Mouse (Mus musculus) large intestine, adult 2 months (tissue): ENCODE data around the gene Dnajc7. TPM values are rescaled to one million over a fixed set of nuclear protein-coding genes. Genes with fewer than 3 reads are reported as not detected.
"Not testable (repeated sequence)": the region's sequence is repeated elsewhere in the genome, so short reads cannot be mapped to it uniquely, and the experiment has no call there.

Source experiments
- DNase-seq: peaks from one replicate; pipeline ENCODE4 v3.0.0-alpha.2; 2012; ENCODE audit warnings: low read depth, low spot score
- whole genome bisulfite sequencing: fragments of 180-500 bp; shearing (Covaris S2); methylation state at CpG from one replicate; pipeline ENCODE4 v1.1.7; 2018; 5-methylcytosine and 5-hydroxymethylcytosine counted together
- polyA plus RNA-seq: library from polyadenylated mRNA; depleted of rRNA; stranded (reverse); fragments of >200 nt; gene quantifications from 2 replicates; pipeline ENCODE4 v1.2.3, GENCODE M21; 2012

Gene Dnajc7
- polyA plus RNA-seq, 1 experiment: 53.6 TPM

DNA sequence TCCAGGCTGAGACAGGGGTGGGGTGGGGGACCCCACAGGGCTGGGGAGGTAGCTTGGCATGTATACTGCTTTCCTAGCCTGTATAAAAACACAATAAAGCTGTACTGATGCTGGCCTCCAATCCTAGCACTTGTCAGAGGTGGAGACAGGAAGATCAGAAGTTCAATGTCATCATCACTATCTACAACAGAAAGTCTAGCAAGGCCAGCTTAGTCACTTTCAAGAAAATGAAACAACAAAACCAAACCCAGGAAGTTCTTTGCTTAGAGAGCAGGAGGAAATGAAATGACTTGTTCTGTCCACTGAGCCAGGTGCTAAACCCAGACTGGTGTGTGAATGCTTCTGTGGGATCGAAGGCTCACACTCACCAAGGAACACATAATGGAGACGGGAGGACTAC is 31.5 kb downstream of the Dnajc7 start:
- 86% methylated on average over 2 of the region's 2 CpGs for WGBS
- DNase-seq: no peak

DNA sequence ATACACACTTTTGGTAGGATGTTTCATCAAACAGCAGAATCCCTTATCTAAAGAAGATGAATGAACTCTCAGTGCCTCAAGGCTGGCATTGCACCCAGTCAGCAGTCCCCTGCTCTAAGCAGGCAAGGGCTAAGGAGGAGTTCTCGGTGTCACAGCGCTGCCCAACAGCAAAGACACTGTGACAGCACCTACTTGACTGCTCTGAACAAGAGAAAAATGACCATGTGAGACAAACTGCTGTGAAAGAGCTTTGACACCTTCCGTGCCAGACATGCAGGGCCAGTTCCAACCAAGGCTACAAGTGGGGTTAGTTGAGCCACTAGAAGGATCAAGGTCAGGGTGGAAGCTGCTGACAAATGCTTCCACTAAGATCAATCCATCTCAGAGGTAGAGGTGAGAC is 34.8 kb downstream of the Dnajc7 start:
- WGBS: 94% methylated on average over 3 of the region's 3 CpGs
- DNase-seq: no peak

DNA sequence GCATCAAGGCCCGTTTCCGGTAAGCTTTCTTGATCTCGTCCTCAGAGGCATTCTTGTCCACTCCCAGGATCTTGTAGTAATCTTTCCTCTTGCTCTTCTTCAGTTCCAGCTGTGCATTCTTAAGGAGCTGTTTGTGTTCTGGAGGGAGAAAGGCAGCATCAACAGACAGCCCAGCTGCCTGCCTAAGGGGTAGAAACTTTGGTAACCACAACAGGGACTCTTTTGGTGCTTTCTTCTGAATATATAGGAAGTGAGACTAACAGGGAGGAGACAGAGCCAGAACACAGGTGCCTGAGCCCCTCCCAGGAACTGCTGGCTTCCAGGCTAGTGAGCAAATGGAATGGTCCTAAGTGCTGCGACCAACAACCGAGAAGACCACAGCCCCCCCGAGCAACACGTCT is 35.4 kb downstream of the Dnajc7 start:
- DNase-seq: no peak

DNA sequence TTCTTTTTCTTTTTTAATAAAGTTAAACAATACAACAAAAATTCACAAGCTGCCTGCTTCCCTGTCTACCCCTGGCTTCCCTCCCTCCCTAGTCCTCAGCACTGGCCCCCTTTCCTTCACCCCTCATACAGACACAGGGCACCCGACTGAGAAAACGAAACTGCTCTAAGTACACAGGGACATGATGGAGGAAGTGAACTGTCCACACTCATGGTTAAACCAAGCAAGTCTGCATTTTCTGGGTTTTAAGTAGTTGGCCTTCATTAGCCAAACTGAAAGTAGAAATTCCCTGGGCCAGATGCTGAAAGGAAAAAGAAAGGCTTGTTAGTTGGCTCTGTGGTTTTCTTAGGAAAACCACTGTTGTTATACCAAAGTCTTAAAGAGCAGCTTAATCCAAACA is 37.1 kb downstream of the Dnajc7 start:
- 53% methylated on average over 2 of the region's 2 CpGs for WGBS
- no peak for DNase-seq

More for the DNA sequence above, 35.4 kb downstream of the Dnajc7 start:
- 80% methylated on average over 7 of the region's 7 CpGs for WGBS

DNA sequence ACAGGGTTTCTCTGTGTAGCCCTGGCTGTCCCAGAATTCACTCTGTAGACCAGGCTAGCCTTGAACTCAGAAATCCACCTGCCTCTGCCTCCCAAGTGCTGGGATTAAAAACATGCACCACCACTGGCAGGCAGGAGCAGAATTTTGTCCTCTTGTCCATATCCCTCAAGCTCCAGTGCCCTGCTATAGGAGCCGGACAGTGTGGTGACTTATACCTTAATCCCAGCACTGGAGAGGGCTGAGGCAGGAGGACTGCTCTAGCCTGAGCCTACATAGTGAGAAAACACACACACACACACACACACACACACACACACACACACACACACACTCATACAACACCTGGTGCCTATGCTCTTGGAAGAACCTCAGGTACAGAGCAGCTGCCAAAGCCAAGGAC is 37.6 kb downstream of the Dnajc7 start:
- WGBS: 100% methylated on average over 1 of the region's 1 CpGs
- not testable (repeated sequence) for DNase-seq

DNA sequence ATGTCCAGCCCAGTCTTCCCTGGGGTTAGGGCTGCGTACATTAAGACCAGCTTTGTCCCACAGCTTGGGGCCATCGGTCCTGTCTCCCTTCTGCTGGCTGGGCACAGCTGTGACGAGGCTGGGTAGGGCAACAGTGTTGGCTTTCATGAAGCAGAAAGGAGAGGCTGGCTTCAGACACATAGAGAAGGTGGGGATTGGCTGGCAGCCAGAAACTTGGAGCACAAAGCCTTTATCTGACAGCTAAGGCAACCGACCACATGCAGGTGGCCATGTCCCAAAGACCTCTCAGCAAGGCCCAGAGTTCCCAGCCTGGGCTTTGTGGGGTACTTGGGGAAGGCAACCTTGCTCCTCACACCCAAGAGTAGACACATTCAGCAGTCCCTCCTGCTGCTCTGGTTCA is 38.2 kb downstream of the Dnajc7 start:
- WGBS: 34% methylated on average over 4 of the region's 4 CpGs
- no peak for DNase-seq

DNA sequence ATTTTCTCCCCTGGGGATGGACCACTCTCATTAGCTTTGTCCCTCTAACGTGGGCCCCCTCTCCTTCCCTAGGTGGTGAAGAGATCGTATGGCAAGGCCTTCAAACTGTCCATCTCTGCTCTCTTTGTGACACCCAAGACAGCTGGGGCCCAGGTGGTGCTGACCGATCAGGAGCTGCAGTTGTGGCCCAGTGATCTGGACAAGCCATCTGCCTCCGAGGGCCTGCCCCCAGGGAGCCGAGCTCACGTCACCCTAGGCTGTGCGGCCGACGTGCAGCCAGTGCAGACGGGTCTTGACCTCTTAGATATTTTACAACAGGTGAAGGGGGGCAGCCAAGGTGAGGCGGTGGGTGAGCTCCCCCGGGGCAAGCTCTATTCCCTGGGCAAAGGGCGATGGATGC is 39.7 kb downstream of the Dnajc7 start:
- 84% methylated on average over 13 of the region's 13 CpGs for WGBS
- DNase-seq: no peak

DNA sequence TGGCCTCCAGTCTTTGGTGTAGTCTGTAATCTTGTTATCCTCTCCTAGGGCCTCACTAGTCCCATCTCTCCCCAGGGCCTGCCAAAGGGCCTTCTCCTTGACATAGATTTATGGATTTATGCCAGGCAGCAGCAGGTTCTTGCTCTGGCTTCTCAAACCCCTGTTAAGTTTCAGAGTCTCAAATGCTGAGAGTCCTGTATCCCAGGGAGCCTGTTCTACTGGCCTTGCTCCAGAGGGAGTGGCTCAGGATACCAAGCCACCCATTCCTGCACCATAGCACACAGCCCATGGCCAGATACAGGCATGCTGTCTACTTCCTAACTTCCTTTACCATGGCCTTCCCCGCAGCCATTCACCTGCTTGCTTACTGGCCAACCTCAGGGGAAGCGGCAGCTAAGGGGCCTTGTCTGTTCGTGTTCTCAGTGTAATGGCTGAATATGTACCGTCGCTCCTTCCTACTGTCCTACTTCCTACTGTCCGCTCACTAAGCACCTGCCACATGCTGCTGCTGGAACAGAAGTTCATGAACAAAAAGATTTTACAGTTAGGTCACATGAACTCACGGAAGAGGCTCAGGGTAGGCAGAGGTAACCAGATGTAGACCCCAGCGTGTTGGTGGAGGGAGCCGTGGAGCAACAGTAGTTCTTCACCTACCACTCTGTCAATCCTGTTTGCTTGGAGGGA is 40.7 kb downstream of the Dnajc7 start:
- no peak for DNase-seq
- WGBS: 72% methylated on average over 9 of the region's 9 CpGs

DNA sequence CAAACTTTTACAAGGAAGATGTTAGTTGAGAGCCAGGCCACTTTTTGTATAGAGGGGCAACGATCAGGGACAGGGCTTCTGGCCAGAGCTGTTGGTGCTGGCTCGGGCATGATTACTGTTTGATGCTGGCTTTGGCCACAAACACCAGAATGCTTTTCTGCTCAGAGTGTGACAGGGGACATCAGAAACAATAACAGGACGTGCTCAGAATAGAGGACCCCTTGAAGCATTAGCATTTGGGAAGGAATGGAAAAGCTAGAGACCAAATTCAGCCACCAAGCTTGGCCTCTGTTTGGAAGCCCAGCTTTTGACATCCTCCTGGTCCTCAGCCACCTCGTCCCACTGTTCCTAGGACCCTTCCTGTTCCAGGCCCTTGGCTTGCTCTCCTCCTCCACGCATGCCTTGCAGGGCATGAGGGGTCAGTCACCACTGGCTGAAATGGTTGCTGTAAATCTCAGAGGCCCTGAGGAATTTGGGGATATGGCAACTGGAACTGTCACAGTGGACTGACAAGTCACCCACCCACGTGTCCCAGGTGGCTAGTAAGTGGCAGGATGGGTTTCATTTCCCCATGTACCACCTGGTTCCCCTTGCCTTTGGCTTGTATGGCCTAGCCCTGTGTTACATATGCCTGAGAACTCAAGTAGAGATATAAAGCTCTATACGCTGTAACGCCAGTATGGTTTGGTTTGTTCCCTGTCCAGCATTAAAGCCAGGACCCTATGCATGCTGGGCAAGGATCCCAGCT is 41.9 kb downstream of the Dnajc7 start:
- 73% methylated on average over 8 of the region's 8 CpGs for WGBS
- DNase-seq: no peak

DNA sequence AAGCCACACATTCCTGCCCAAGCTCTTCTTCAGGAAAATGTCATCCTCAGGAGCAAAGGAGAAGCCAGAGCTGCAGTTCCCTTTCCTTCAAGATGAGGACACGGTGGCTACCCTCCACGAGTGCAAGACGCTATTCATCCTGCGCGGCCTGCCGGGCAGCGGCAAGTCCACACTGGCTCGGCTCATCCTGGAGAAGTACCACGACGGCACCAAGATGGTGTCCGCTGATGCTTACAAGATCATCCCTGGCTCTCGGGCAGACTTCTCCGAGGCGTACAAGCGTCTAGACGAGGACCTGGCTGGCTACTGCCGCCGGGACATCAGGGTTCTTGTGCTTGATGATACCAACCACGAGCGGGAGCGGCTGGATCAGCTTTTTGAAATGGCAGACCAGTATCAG is 43.7 kb downstream of the Dnajc7 start:
- no peak for DNase-seq
- 81% methylated on average over 21 of the region's 21 CpGs for WGBS

DNA sequence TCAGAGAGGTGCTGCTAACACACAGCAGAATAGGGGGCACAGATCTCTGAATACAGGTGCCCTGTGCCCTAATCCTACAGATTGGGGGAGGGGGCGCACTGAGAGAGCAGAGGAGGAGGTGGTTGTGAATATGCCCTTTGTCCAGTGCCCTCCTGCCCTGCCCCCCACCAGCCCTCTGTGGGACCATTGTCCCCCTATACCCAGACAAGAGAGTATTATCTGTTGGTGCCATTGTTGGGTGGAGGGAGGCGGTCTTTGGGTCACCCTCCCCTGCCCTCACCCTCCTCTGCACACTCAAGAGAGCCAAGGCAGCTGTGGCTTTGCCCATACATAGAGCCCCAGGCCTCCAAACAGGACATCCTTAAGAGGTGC is 44.5 kb downstream of the Dnajc7 start:
- WGBS: 34% methylated on average over 2 of the region's 2 CpGs
- DNase-seq: no peak

DNA sequence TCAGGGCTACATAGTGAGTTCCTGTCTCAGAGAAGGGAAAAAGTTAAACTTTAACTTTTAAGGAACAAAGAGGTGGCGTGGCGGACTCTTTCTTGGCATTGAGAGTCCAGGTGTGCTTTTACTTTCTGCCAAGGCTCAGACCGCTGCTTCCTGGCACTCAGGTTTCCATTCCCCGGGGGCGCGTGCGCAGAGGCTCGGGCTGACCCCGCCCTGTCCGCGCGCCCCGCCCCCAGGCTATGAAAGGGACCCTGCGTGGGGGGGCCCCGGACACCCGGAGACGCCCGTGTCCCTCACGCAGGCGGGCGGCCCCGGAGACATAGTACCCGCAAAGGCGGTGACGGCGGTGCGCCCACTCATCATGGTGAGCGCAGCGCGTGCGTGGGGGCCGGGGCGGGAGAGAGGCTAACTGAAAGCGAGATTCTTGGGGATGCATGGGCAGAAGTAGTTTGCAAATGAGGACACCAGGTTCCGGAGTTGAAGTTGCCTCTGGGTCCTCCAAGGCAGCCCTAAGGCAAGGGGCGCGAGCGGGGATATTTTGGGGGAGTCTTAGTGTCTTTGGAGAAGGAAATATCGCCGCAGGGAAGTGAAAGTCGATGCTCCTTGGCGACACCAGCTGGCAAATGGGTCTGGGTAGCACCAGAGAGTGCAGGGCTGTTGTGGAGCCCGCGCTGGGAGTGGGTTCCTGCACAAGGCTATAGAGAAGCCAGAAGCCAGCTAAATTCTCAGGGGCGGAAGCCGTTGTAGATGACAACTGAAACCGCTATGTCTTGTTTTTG is 45.1 kb downstream of the Dnajc7 start, which contains the start of gene Cnp:
Gene Cnp (plus strand): TSS at position 197 of the 776 bp plus-strand sequence.
- under 1% methylated on average over 47 of the region's 47 CpGs for WGBS
- no peak for DNase-seq

DNA sequence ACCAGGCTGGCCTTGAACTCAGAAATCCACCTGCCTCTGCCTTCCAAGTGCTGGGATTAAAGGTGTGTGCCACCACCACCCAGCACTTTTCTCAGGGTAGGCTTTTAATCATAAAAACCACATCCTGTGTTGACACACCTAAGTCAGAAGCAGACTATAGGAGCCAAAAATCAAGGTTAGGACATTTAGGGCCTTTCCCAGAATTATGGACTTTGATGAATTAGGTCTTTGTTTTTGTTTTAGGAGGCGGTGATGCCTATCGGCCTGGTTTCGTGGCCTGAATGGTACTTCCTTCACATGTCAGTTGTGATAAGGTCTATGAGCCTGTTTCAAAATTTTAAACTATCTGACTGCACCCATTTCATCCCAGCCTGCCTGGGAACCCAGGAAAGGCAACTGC is 45.8 kb downstream of the Dnajc7 start:
- no peak for DNase-seq
- WGBS: 28% methylated on average over 3 of the region's 3 CpGs

DNA sequence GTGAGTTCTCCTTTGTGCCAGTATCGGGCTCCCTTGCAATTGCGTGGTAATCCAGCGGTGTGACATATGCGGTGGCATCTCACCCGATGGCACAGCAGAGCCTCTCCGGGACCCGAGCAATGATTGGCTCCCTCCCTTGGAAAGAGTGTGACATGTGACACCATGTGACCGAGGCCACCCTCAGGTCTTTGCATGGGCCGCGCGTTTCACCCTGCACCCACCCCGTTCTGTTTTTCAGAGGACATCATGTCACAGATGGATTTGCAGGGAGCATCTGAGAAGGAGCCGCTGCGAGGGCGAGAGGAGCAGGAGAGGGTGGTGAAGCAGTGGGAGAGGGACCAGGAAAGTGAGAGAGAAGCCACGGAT is 48.8 kb downstream of the Dnajc7 start:
- no peak for DNase-seq
- WGBS: 22% methylated on average over 16 of the region's 16 CpGs

DNA sequence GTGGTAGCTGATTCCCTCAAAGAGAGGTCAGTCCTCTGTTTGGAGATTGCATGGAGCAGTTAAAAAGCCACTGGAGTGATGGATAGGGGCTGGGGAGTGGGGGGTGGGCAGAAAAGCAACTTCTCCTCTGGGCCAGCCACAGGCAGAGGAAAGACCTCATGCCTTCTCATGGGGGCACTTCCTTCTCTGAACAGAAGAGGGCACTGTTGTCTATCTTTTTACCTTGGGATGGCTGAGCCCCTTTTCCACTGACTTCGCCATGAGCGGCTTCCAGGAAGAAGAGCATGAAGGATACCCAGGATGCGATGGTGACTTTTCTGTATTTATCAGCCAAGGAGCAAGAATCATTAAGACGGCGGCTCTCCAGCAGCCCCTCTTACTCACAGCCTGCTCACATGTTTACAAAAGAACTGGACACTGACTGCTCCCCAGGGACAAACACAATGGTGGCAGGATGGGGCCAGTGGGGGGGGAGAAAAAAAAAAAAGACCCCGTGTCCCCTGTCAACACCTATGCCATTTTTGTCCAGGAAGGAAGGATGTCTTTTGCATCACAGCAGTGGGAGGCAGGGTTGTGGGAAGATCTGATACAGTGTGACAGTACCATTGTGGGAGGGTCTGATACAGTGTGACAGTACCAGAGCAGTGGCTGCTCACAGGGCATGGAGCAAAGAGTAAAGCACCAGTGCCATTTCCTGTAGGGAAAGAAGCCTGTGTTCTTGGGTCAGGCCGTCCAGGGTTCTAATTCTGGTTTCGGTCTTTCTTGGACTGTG is 49.4 kb downstream of the Dnajc7 start:
- WGBS: 15% methylated on average over 8 of the region's 8 CpGs
- no peak for DNase-seq

DNA sequence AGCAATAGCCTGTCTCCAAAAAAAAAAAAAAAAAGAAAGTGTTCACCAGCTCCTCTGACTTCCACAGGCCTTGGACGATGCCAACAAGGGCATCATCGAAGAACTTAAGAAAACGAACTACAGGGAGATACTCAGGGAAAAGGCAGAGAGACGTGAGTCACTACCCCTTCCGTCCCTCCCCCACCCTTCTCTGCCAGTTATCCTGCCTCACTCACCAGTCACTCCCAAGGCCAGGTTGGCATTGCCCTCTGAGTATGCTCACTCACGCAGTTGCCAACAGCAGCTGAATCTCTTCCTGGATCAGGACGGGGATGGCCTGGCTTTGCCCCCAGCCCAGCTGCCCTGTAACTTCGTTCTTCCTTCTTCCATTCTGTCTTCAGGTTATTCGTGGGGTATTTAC is 50.2 kb downstream of the Dnajc7 start:
- WGBS: 48% methylated on average over 9 of the region's 9 CpGs
- no peak for DNase-seq

DNA sequence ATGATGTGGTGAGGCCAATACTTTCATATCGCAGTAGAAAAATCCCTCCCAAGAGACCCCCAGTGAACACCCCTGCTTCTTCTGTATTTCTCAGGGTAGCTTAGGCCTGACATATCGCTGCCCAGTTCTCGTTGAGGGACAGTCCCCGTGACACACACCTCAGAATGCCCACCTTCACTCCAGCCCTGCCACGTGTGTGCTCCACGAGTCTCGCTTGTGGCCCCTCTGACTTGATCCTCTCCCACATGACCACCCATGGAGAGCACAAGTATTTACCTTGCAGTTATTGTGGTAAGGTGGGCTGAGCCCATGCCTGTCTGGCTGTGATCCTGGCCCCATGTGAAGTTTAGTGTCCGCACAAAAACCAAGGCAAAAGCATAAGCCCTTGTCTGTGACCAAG is 51.3 kb downstream of the Dnajc7 start:
- DNase-seq: no peak
- WGBS: 89% methylated on average over 8 of the region's 8 CpGs

DNA sequence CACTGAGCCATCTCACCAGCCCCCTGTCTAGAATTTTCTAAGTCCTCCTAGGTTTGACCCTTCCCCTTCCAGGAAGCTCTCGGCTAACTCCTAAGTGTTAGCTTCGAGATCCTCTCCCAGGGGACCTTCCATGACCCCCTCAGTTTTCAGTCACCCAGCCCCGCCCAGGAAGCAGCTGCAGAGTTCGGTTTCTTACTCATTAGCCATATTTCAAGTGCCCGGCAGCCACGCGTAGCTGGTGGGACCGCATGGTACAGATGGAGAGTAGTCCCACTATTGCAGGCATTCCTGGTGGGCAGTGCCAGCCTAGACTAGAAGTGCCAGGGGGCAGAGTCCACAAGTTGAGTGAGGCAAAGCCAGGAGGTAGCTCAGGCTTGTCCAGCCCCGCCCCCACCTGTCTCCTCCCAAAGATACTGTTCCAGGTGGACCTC is 52.1 kb downstream of the Dnajc7 start:
- 21% methylated on average over 9 of the region's 9 CpGs for WGBS
- no peak for DNase-seq

DNA sequence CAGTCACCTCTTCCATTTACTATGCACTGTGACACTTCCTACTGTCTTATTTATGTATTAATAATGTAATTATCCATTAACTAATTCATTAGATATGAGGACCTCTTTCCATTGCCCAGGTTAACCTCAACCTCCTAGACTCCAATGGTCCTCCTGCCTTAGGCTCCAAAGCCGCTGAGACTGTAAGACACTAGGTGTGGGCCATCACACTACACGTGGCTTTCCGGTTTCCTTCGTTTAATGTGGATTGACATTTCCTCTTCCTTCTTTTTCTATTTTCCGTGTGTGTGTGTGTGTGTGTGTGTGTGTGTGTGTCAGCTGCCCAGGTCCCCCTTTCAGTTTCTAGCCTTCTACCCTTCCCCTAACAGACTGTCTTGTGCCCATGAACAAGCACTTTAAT is 52.7 kb downstream of the Dnajc7 start:
- WGBS: 55% methylated on average over 5 of the region's 5 CpGs
- no peak for DNase-seq

DNA sequence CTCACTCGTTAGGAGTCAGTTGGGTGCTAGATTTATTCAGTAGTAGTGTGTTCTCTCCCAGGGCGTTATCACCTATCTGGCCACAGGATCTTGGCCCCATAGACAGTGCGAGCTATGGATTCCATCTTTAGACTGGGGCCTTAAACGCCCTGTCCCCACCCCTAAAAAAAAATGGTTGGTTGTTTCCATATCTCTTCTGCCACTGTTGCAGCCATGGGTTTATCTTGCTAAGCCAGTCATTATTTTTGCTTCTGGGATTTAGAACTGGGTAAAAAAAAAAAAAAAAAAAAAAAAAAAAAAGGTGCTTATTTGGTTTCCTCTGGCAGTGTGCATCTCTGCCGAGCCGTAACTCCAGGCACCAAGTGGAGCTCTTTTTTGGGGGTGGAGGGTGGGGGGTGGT is 55.3 kb downstream of the Dnajc7 start:
- DNase-seq: no peak
- 87% methylated on average over 6 of the region's 6 CpGs for WGBS
